Mouse (Mus musculus): ENCODE measurements around the gene Slc38a8. TPM values are rescaled to one million over a fixed set of nuclear protein-coding genes. Genes with fewer than 3 reads are reported as not detected.

Slc38a8 gene
- polyA plus RNA-seq, 1 experiment from 2014 or later, result 0.18 TPM

GRCm38 (mm10) chr8:119438876-119439275 is 62.6 kb downstream of the Slc38a8 start:
- no peak for DNase-seq (ENCODE audit: low spot score)

- DNase-seq (ENCODE audit: low spot score), result no peak
These were observed 64.0 kb downstream of the Slc38a8 start for GRCm38 (mm10) chr8:119437506-119437905.

GRCm38 (mm10) chr8:119436933-119437332 is 64.6 kb downstream of the Slc38a8 start:
- DNase-seq (ENCODE audit: low spot score), result no peak

DNA sequence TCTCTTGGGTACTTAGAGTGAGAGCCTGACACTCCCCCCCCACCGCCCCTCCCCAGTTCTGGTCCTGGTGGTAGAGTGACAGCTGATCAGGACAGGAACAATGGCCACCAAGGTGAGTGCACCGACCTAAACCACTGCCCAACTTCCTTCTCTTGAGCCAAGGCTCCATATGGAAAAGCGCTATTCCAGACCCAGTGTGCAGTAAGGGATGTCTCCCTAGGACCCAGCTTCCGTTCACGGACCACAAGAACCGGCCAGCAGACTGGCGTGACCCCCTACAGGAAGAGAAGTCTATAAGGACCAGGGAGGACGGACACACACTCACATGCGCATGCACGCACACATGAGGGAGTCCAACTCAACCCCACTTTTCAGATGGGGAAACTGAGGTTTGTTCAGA is 65.2 kb downstream of the Slc38a8 start:
- DNase-seq (ENCODE audit: low spot score), result no peak

DNA sequence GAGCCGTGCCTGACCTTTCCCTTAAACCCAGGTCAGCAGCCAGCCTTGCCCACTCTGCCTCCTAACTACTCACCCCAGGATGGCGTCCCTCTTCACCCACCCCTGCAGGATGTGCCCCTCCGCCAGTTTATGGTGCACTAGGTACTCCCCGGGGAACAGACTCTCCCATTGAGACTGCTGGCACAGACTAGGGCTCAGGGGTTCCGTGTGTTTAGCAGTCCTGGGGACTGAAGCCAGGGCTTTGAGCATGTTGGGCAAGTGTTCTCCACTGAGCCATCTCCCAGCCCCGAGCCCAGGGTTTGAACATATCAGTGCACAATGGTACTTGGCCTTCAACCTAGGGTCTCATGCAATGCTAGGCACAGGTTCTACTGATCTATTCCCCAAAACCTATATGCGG is 66.0 kb downstream of the Slc38a8 start:
- no peak for DNase-seq (ENCODE audit: low spot score)

- DNase-seq (ENCODE audit: low spot score), result no peak
These were observed 66.9 kb downstream of the Slc38a8 start for GRCm38 (mm10) chr8:119434569-119434968.

DNA sequence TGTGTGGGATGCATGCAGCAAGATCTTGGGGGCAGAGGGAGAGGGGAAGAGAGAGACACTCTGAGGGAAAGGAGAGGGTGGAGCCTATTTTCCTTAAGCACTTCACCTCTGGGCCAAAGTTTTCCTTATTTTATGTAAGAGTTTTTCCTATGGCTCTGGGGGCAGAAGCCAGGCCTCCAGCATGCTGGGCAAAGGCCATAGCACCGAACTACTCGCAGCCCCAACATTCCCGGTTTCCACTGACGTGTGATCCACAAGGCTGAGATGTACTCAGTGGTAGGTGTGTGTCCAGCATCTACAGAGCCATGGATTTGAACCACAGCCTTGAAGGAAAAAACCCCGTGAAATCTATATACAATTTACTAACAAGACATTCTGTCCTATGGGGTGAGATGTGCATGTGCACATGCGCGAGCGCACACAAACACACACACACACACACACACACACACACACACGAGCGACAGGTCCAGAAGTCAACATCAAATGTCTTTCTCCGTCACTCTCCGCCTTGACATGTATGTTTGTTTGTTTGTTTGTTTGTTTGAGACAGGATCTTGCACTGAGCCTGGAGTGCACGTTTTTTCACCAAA is 67.8 kb downstream of the Slc38a8 start, which contains the start of gene Osgin1:
Gene Osgin1 (plus strand): TSS at position 543 of the 593 bp plus-strand sequence.
- no peak for DNase-seq (ENCODE audit: low spot score)

GRCm38 (mm10) chr8:119432372-119432771 is 69.1 kb downstream of the Slc38a8 start:
- no peak for DNase-seq (ENCODE audit: low spot score)

DNA sequence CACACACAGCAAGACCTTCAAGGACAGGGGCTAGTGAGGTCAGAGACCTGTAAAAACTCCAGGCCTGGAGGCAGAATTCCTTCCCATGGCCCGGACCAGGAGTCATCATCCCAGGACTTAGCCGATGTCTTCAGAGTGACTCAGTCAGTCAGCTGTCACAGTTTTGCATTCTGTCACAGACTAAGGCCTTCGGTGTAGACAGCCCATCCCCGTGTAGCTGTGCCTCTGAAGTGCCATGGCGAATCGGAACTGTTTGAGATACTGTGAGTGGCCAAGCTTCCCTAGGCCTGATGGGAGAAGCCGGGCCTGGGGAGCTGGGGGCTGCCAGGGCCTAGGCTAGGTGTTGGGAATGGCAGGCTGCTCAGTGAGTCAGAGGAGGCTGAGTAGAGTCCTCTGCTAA is 70.8 kb downstream of the Slc38a8 start:
- DNase-seq (ENCODE audit: low spot score), result no peak

DNA sequence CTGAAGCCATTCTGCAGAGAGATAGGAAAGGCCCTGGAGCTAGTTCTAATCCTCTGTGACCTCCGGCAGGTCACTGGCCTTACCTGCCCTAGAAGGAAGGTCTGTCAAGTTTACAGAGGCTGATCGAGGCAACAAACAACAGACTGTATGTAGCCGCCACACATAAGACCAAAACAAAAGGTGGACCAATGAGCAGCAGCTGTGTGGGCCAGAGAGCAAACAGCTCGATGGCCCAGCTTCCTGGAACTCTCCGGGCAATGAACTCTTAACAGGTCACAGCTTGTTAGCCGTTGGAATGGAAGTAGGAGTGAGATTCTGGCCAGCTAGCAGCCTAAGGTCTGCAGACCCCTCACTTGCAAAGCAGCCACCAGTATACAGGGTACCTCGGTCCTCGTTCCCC is 71.2 kb downstream of the Slc38a8 start:
- no peak for DNase-seq (ENCODE audit: low spot score)

Other genes with a start within 250 kb of the Slc38a8 start
- gene Hsbp1, start 157.2 kb downstream of the Slc38a8 start, polyA plus RNA-seq (2015; fragmentation: Nextera tagmentation; extraction: Ambion mirVana), result 244 and 246 TPM in 2 replicates
- gene Mlycd, start 106.8 kb downstream of the Slc38a8 start, polyA plus RNA-seq (2015; fragmentation: Nextera tagmentation; extraction: Ambion mirVana), result 11.6 and 13.4 TPM in 2 replicates
- gene Osgin1, start 67.6 kb downstream of the Slc38a8 start, polyA plus RNA-seq (2015; fragmentation: Nextera tagmentation; extraction: Ambion mirVana), result 1.4 and 1.6 TPM in 2 replicates
- gene Necab2, start 55.0 kb downstream of the Slc38a8 start, polyA plus RNA-seq (2015; fragmentation: Nextera tagmentation; extraction: Ambion mirVana), result 0.12 TPM in 2 replicates
- gene Mbtps1, start 57.0 kb upstream of the Slc38a8 start, polyA plus RNA-seq (2015; fragmentation: Nextera tagmentation; extraction: Ambion mirVana), result 88.5 and 92.3 TPM in 2 replicates
- 185 and 200 TPM in 2 replicates for gene Hsdl1, start 73.5 kb upstream of the Slc38a8 start, polyA plus RNA-seq (2015; fragmentation: Nextera tagmentation; extraction: Ambion mirVana)
- gene Dnaaf1, start 73.5 kb upstream of the Slc38a8 start, polyA plus RNA-seq (2015; fragmentation: Nextera tagmentation; extraction: Ambion mirVana), result 1.6 and 1.7 TPM in 2 replicates
- 29.5 and 29.8 TPM in 2 replicates for gene Taf1c, start 103.5 kb upstream of the Slc38a8 start, polyA plus RNA-seq (2015; fragmentation: Nextera tagmentation; extraction: Ambion mirVana)
- gene Adad2, start 111.0 kb upstream of the Slc38a8 start, polyA plus RNA-seq (2015; fragmentation: Nextera tagmentation; extraction: Ambion mirVana), result not detected in 2 replicates
- gene Kcng4, start 134.0 kb upstream of the Slc38a8 start, polyA plus RNA-seq (2015; fragmentation: Nextera tagmentation; extraction: Ambion mirVana), result 0.04 and 0.07 TPM in 2 replicates
- 0.91 and 0.99 TPM in 2 replicates for gene Wfdc1, start 164.7 kb upstream of the Slc38a8 start, polyA plus RNA-seq (2015; fragmentation: Nextera tagmentation; extraction: Ambion mirVana)
- 0.27 and 0.29 TPM in 2 replicates for gene Atp2c2, start 198.3 kb upstream of the Slc38a8 start, polyA plus RNA-seq (2015; fragmentation: Nextera tagmentation; extraction: Ambion mirVana)

Measured in thymus, postnatal 0 days (tissue).